Comparison of ENCODE assay signal across 30 mouse cellular contexts in genomic region chr3:79272939-79273338, GRCm38 (mm10). TPM values are rescaled to one million over a fixed set of nuclear protein-coding genes. Genes with fewer than 3 reads are reported as not detected.
DNase-seq lines count a peak whose midpoint lies in the region; ATAC-seq lines count a peak whose summit lies in the region.
"Had no signal": no experiment of that assay in that cellular context is flagged by ENCODE, and none has a peak within 500 bp of the region (broad histone marks: within the 10 kb centered on the region; RNA-seq: fewer than 3 reads in every experiment).

No protein-coding gene starts in this region.

- H3K4me1 ChIP-seq in limb, embryonic 11.5 days (ENCODE audit: control insufficient read depth, insufficient read depth, low read length), result peaks cover 2% of the 10 kb centered on the region; the same call in 1 of the 2 replicates

- no peak overlapping the region for H3K9ac ChIP-seq in limb, embryonic 11.5 days (ENCODE audit: low read length)
- H3K9ac ChIP-seq: embryonic facial prominence, embryonic 15.5 days; forebrain, embryonic 12.5 days; heart, embryonic 12.5 days; hindbrain, embryonic 13.5 days; kidney, embryonic 15.5 days; liver, embryonic 14.5 days; neural tube, embryonic 12.5 days had no signal

- H3K4me3 ChIP-seq in limb, embryonic 11.5 days (ENCODE audit: low read depth, low read length), result no peak overlapping the region
- H3K4me3 ChIP-seq: embryonic facial prominence, embryonic 10.5 days; embryonic facial prominence, embryonic 15.5 days; forebrain, embryonic 12.5 days; heart, adult 2 months; heart, embryonic 12.5 days; hindbrain, embryonic 13.5 days; kidney, embryonic 15.5 days; left cerebral cortex, adult 2 months; myocyte; neural tube, embryonic 12.5 days had no signal

- WGBS in limb, embryonic 11.5 days, result 80% methylated on average over 4 of the region's 4 CpGs

- peak; percentile 29 for DNase-seq in CD4-positive, CD25-positive, alpha-beta regulatory T cell, adult 2 months (ENCODE audit: low read depth, low spot score)
- DNase-seq in limb, embryonic 11.5 days (ENCODE audit: low spot score), result no peak
- peak; percentile 20 for DNase-seq in splenic B cell, adult 2 months (ENCODE audit: low read depth, low spot score)
- no peak for DNase-seq in MN1 (ENCODE audit: low spot score)
- DNase-seq in testis, postnatal 10 days (ENCODE audit: low spot score), result no peak
- no peak for DNase-seq in embryo, embryonic 10.5 days (ENCODE audit: low spot score)
- DNase-seq: adrenal gland, postnatal 25 days; B cell, adult 2 months; cerebellum, adult 8-10 months; gastrocnemius, postnatal 25 days; heart, adult 2 months; heart, postnatal 4 days; kidney, adult 11 months; kidney, postnatal 25 days; liver; lung, adult 2 months; lung, postnatal 14 days; right cerebral cortex, adult 18-20 months had no signal

- H3K27me3 ChIP-seq in limb, embryonic 11.5 days (ENCODE audit: control insufficient read depth, insufficient read depth, low read length), result no peaks in the 10 kb centered on the region
- no peaks in the 10 kb centered on the region for H3K27me3 ChIP-seq in splenic B cell, adult 2 months (ENCODE audit: control insufficient read depth, insufficient read depth, low read length, poor library complexity, severe bottlenecking)
- H3K27me3 ChIP-seq: embryonic facial prominence, embryonic 15.5 days; forebrain, embryonic 12.5 days; heart, embryonic 12.5 days; hindbrain, embryonic 13.5 days; kidney, embryonic 15.5 days; neural tube, embryonic 12.5 days had no signal

- no peaks in the 10 kb centered on the region for H3K36me3 ChIP-seq in limb, embryonic 11.5 days (ENCODE audit: control insufficient read depth, insufficient read depth, low read length)
- no peaks in the 10 kb centered on the region for H3K36me3 ChIP-seq in splenic B cell, adult 2 months (ENCODE audit: control insufficient read depth, insufficient read depth, low read length, poor library complexity, severe bottlenecking)
- H3K36me3 ChIP-seq: embryonic facial prominence, embryonic 15.5 days; forebrain, embryonic 12.5 days; heart, embryonic 12.5 days; hindbrain, embryonic 13.5 days; kidney, embryonic 15.5 days; neural tube, embryonic 12.5 days had no signal

- ATAC-seq in common myeloid progenitor, adult 5-6 weeks (replicated peaks; ENCODE audit: low read depth, poor library complexity, severe bottlenecking), result peak; percentile 56; the same call in 1 of the 2 replicates
- no peak for ATAC-seq in limb, embryonic 11.5 days (ENCODE audit: insufficient number of reproducible peaks, low FRiP score, low TSS enrichment, low read depth)

- H3K9me3 ChIP-seq in limb, embryonic 11.5 days (ENCODE audit: control insufficient read depth, low read length), result no peaks in the 10 kb centered on the region
- H3K9me3 ChIP-seq: embryonic facial prominence, embryonic 10.5 days; embryonic facial prominence, embryonic 15.5 days; forebrain, embryonic 12.5 days; heart, embryonic 12.5 days; hindbrain, embryonic 13.5 days; kidney, embryonic 15.5 days; neural tube, embryonic 12.5 days had no signal

- H3K27ac ChIP-seq in limb, embryonic 11.5 days (replicated peaks; ENCODE audit: low read depth, low read length), result peak overlapping the region; percentile 11; the same call in 1 of the 2 replicates
- H3K27ac ChIP-seq: embryonic facial prominence, embryonic 10.5 days; embryonic facial prominence, embryonic 15.5 days; forebrain, embryonic 12.5 days; heart, adult 2 months; hindbrain, embryonic 13.5 days; kidney, embryonic 15.5 days; left cerebral cortex, adult 2 months; liver, embryonic 14.5 days; neural tube, embryonic 12.5 days had no signal

- H3K4me2 ChIP-seq in limb, embryonic 11.5 days (ENCODE audit: low read depth, severe bottlenecking), result no peak overlapping the region
- H3K4me2 ChIP-seq: embryonic facial prominence, embryonic 15.5 days; forebrain, embryonic 12.5 days; heart, embryonic 12.5 days; hindbrain, embryonic 13.5 days; kidney, embryonic 15.5 days; midbrain, embryonic 11.5 days; neural tube, embryonic 12.5 days had no signal

RNA-seq across cellular contexts. Expression of gene Rapgef2, which starts 13.4 kb away (rescaled TPM):
- total RNA-seq in common myeloid progenitor, adult 5-6 weeks (2017), result 13.3 and 19.0 TPM in 2 replicates
- polyA plus RNA-seq in limb, embryonic 11.5 days (2014; fragmentation: Nextera tagmentation; extraction: Ambion mirVana), result 5.6 and 8.7 TPM in 2 replicates

Comparison
In these comparisons a context has a peak if more than half of its experiments do, and no peak if none do; other contexts are left out.
1. DNase-seq: peak in CD4-positive, CD25-positive, alpha-beta regulatory T cell, adult 2 months (single experiment) and splenic B cell, adult 2 months (single experiment); none in limb, embryonic 11.5 days (single experiment), MN1 (single experiment), testis, postnatal 10 days (single experiment) and embryo, embryonic 10.5 days (single experiment).